Mouse (Mus musculus) intestine, embryonic 15.5 days (tissue): ENCODE data around the gene Gpr156. TPM values are rescaled to one million over a fixed set of nuclear protein-coding genes. Genes with fewer than 3 reads are reported as not detected.

ENCODE experiments used
- ATAC-seq: fragments of 200-750 bp; cut with Nextera tagmentation; 2 replicates; pipeline ENCODE4 v1.8.0; 2017; ENCODE audit warnings: moderate TSS enrichment, moderate library complexity
- H3K27ac ChIP-seq: fragments of 300-500 bp; sonication (generic); 2 replicates; pipeline ENCODE4 v1.5.1; 2015; ENCODE audit warnings: mild to moderate bottlenecking, inconsistent platforms
- H3K27me3 ChIP-seq: fragments of 300-500 bp; sonication (generic); replicated peaks from 2 replicates; pipeline ENCODE4 v1.6.1; 2015; ENCODE audit warnings: inconsistent platforms
- H3K36me3 ChIP-seq: fragments of 300-500 bp; sonication (generic); 2 replicates; pipeline ENCODE4 v1.6.1; 2015; ENCODE audit warnings: inconsistent platforms
- H3K4me1 ChIP-seq: fragments of 300-500 bp; sonication (generic); replicated peaks from 2 replicates; pipeline ENCODE4 v1.6.1; 2015; ENCODE audit warnings: inconsistent platforms
- H3K4me2 ChIP-seq: fragments of 300-500 bp; sonication (generic); replicated peaks from 2 replicates; pipeline ENCODE4 v1.6.1; 2015; ENCODE audit warnings: mild to moderate bottlenecking, inconsistent platforms
- H3K4me3 ChIP-seq: fragments of 300-500 bp; sonication (generic); replicated peaks from 2 replicates; pipeline ENCODE4 v1.5.1; 2015; ENCODE audit warnings: inconsistent platforms
- H3K9ac ChIP-seq: fragments of 300-500 bp; sonication (generic); 2 replicates; pipeline ENCODE4 v1.6.1; 2015; ENCODE audit warnings: inconsistent platforms
- H3K9me3 ChIP-seq: fragments of 300-500 bp; sonication (generic); 2 replicates; pipeline ENCODE4 v1.6.1; 2016; ENCODE audit warnings: inconsistent platforms
- whole genome bisulfite sequencing: fragments of 180-500 bp; shearing (Covaris S2); methylation state at CpG from one replicate; pipeline ENCODE4 v1.1.7; 2015; 5-methylcytosine and 5-hydroxymethylcytosine counted together
- polyA plus RNA-seq: library from polyadenylated mRNA; unstranded; fragments of >200 nt; fragmentation: Nextera tagmentation; extraction: Ambion mirVana; gene quantifications from 2 replicates; pipeline ENCODE4 v1.2.1, GENCODE M21; 2015

The Gpr156 gene
- 0.11 and 0.23 TPM in 2 replicates for polyA plus RNA-seq

- 2% methylated on average over 52 of the region's 53 CpGs for WGBS
- no peaks in the 10 kb centered on the region for H3K36me3 ChIP-seq
- H3K9me3 ChIP-seq: no peaks in the 10 kb centered on the region
- H3K4me1 ChIP-seq: no peaks in the 10 kb centered on the region
- H3K4me2 ChIP-seq: peak within 1 kb of the TSS; percentile 97
- no peak within 1 kb of the TSS for H3K27ac ChIP-seq
- no peaks in the 10 kb centered on the region; the same call in 1 of the 2 replicates for H3K27me3 ChIP-seq
- ATAC-seq: peak; percentile 88
- H3K4me3 ChIP-seq: peak within 1 kb of the TSS; percentile 50
- H3K9ac ChIP-seq: peak within 1 kb of the TSS; percentile 47
These were observed at the start of gene Gpr156 for GRCm38 (mm10) chr16:37916138-37916817. TSS of gene Gpr156 (plus strand) at chr16:37916496.

- 2% methylated on average over 70 of the region's 86 CpGs for WGBS
- Histone ChIP-seq H3K27me3 (no peaks in the 10 kb centered on the region), H3K36me3 (no peaks in the 10 kb centered on the region), H3K4me2 (peak within 1 kb of the TSS; percentile 79), H3K4me3 (peak within 1 kb of the TSS; percentile 98), H3K9me3 (no peaks in the 10 kb centered on the region), H3K9ac (peak within 1 kb of the TSS; percentile 99), H3K27ac (peak within 1 kb of the TSS; percentile 99), H3K4me1 (peaks cover 20% of the 10 kb centered on the region)
- peak; percentile 97 for ATAC-seq
These were observed 48.3 kb upstream of the Gpr156 start, which contains the start of gene Lrrc58 for GRCm38 (mm10) chr16:37867791-37868505. TSS of gene Lrrc58 (plus strand) at chr16:37868389.

GRCm38 (mm10) chr16:37868506-37869469 is 47.5 kb upstream of the Gpr156 start:
- H3K36me3 ChIP-seq: no peaks in the 10 kb centered on the region
- H3K9ac ChIP-seq: peak overlapping the region; percentile 99
- peak; percentile 80 for ATAC-seq
- H3K4me1 ChIP-seq: peaks cover 20% of the 10 kb centered on the region
- peak overlapping the region; percentile 79 for H3K4me2 ChIP-seq
- H3K4me3 ChIP-seq: peak overlapping the region; percentile 98
- peak overlapping the region; percentile 99 for H3K27ac ChIP-seq
- H3K27me3 ChIP-seq: no peaks in the 10 kb centered on the region
- no peaks in the 10 kb centered on the region for H3K9me3 ChIP-seq
- WGBS: under 1% methylated on average over 80 of the region's 87 CpGs

GRCm38 (mm10) chr16:37869470-37870231 is 46.6 kb upstream of the Gpr156 start:
- Histone ChIP-seq H3K4me1 (peaks cover 20% of the 10 kb centered on the region), H3K9me3 (no peaks in the 10 kb centered on the region), H3K4me3 (peak overlapping the region; percentile 98), H3K27ac (peak overlapping the region; percentile 99; the same call in 1 of the 2 replicates), H3K9ac (peak overlapping the region; percentile 99), H3K36me3 (no peaks in the 10 kb centered on the region), H3K4me2 (peak overlapping the region; percentile 79), H3K27me3 (no peaks in the 10 kb centered on the region)
- WGBS: 16% methylated on average over 4 of the region's 4 CpGs
- no peak for ATAC-seq

- H3K27me3 ChIP-seq: no peaks in the 10 kb centered on the region
- ATAC-seq: no peak
- H3K4me3 ChIP-seq: no peak overlapping the region
- H3K9me3 ChIP-seq: no peaks in the 10 kb centered on the region
- 82% methylated on average over 4 of the region's 4 CpGs for WGBS
- H3K36me3 ChIP-seq: no peaks in the 10 kb centered on the region
- H3K4me1 ChIP-seq: peaks cover 20% of the 10 kb centered on the region
- H3K9ac ChIP-seq: no peak overlapping the region
- H3K4me2 ChIP-seq: 0 out of 2 replicates have a peak overlapping the region, but pooled peaks have one; percentile 17
- H3K27ac ChIP-seq: no peak overlapping the region
These were observed 45.1 kb upstream of the Gpr156 start for GRCm38 (mm10) chr16:37871112-37871715.

GRCm38 (mm10) chr16:37874501-37875235 is 41.6 kb upstream of the Gpr156 start:
- no peak for ATAC-seq
- WGBS: 86% methylated on average over 4 of the region's 4 CpGs
- H3K27ac ChIP-seq: no peak overlapping the region
- H3K36me3 ChIP-seq: no peaks in the 10 kb centered on the region
- H3K9ac ChIP-seq: no peak overlapping the region
- peaks cover 16% of the 10 kb centered on the region for H3K4me1 ChIP-seq
- no peak overlapping the region for H3K4me2 ChIP-seq
- H3K9me3 ChIP-seq: no peaks in the 10 kb centered on the region
- no peaks in the 10 kb centered on the region for H3K27me3 ChIP-seq
- no peak overlapping the region for H3K4me3 ChIP-seq

- H3K4me1 ChIP-seq: no peaks in the 10 kb centered on the region
- H3K36me3 ChIP-seq: peaks cover 9% of the 10 kb centered on the region; the same call in 1 of the 2 replicates
- H3K27me3 ChIP-seq: no peaks in the 10 kb centered on the region
- no peak for ATAC-seq
- 97% methylated on average over 3 of the region's 3 CpGs for WGBS
- H3K4me3 ChIP-seq: no peak overlapping the region
- no peaks in the 10 kb centered on the region for H3K9me3 ChIP-seq
- no peak overlapping the region for H3K9ac ChIP-seq
- no peak overlapping the region for H3K27ac ChIP-seq
- no peak overlapping the region for H3K4me2 ChIP-seq
These were observed 38.9 kb upstream of the Gpr156 start for GRCm38 (mm10) chr16:37877406-37877805.

- no peaks in the 10 kb centered on the region for H3K27me3 ChIP-seq
- H3K36me3 ChIP-seq: peaks cover 19% of the 10 kb centered on the region
- no peak overlapping the region for H3K9ac ChIP-seq
- no peaks in the 10 kb centered on the region for H3K9me3 ChIP-seq
- no peak overlapping the region for H3K27ac ChIP-seq
- ATAC-seq: no peak
- H3K4me2 ChIP-seq: no peak overlapping the region
- WGBS: 90% methylated on average over 7 of the region's 7 CpGs
- H3K4me1 ChIP-seq: no peaks in the 10 kb centered on the region
- H3K4me3 ChIP-seq: no peak overlapping the region
These were observed 37.3 kb upstream of the Gpr156 start for GRCm38 (mm10) chr16:37878951-37879505.

- no peak overlapping the region for H3K27ac ChIP-seq
- no peak overlapping the region for H3K9ac ChIP-seq
- H3K4me3 ChIP-seq: no peak overlapping the region
- no peaks in the 10 kb centered on the region for H3K27me3 ChIP-seq
- no peak for ATAC-seq
- WGBS: 91% methylated on average over 4 of the region's 4 CpGs
- no peaks in the 10 kb centered on the region for H3K4me1 ChIP-seq
- peaks cover 19% of the 10 kb centered on the region for H3K36me3 ChIP-seq
- H3K4me2 ChIP-seq: no peak overlapping the region
- no peaks in the 10 kb centered on the region for H3K9me3 ChIP-seq
These were observed 36.4 kb upstream of the Gpr156 start for GRCm38 (mm10) chr16:37879750-37880419.

GRCm38 (mm10) chr16:37881168-37881567 is 35.1 kb upstream of the Gpr156 start:
- peaks cover 19% of the 10 kb centered on the region for H3K36me3 ChIP-seq
- no peak overlapping the region for H3K4me2 ChIP-seq
- H3K4me3 ChIP-seq: no peak overlapping the region
- H3K27me3 ChIP-seq: no peaks in the 10 kb centered on the region
- H3K27ac ChIP-seq: no peak overlapping the region
- WGBS: 71% methylated on average over 2 of the region's 2 CpGs
- H3K9me3 ChIP-seq: no peaks in the 10 kb centered on the region
- H3K4me1 ChIP-seq: no peaks in the 10 kb centered on the region
- H3K9ac ChIP-seq: no peak overlapping the region
- no peak for ATAC-seq
